30 mouse cellular contexts compared by ENCODE assay signal in genomic region chr2:131146193-131147042, GRCm38 (mm10). TPM values are rescaled to one million over a fixed set of nuclear protein-coding genes. Genes with fewer than 3 reads are reported as not detected.
DNase-seq lines count a peak whose midpoint lies in the region; ATAC-seq and TF ChIP-seq lines count a peak whose summit lies in the region.
"Had no signal": no experiment of that assay in that cellular context is flagged by ENCODE, and none has a peak within 500 bp of the region (broad histone marks: within the 10 kb centered on the region; RNA-seq: fewer than 3 reads in every experiment).

No protein-coding gene starts in this region.

- H3K9ac ChIP-seq in liver, embryonic 14.5 days (replicated peaks), result no peak overlapping the region
- H3K9ac ChIP-seq in liver, postnatal 0 days (replicated peaks), result no peak overlapping the region
- H3K9ac ChIP-seq: embryonic facial prominence, embryonic 15.5 days; intestine, embryonic 15.5 days; liver, embryonic 15.5 days had no signal

- no peak for TF ChIP-seq EP300 in liver, embryonic 14.5 days (IDR thresholded peaks at IDR 0.05; ENCODE audit: low read depth)
- no peak for TF ChIP-seq EP300 in liver, postnatal 0 days (IDR thresholded peaks at IDR 0.05; ENCODE audit: low read depth)

- 79% methylated on average over 21 of the region's 21 CpGs for WGBS in heart, embryonic 10.5 days
- WGBS in liver, embryonic 14.5 days (ENCODE audit: insufficient replicate concordance), result 79% methylated on average over 21 of the region's 21 CpGs
- WGBS in liver, postnatal 0 days (ENCODE audit: insufficient replicate concordance), result 79% methylated on average over 20 of the region's 21 CpGs

- H3K4me1 ChIP-seq in heart, embryonic 10.5 days, result peaks cover 51% of the 10 kb centered on the region
- H3K4me1 ChIP-seq in liver, embryonic 14.5 days (replicated peaks; ENCODE audit: control insufficient read depth in 2 of 2, insufficient read depth in 2 of 2, low read length in 1 of 2), result peaks cover 3 to 4% of the 10 kb centered on the region in 2 experiments; a peak in 3 of 4 replicates
- H3K4me1 ChIP-seq in liver, postnatal 0 days (ENCODE audit: insufficient read depth), result peaks cover 8% of the 10 kb centered on the region
- peaks cover 40% of the 10 kb centered on the region for H3K4me1 ChIP-seq in brown adipose tissue, adult 24 weeks (ENCODE audit: control insufficient read depth, insufficient read depth, insufficient read length, low read length)

- H3K4me2 ChIP-seq in liver, embryonic 14.5 days (ENCODE audit: low read depth), result no peak overlapping the region
- no peak overlapping the region for H3K4me2 ChIP-seq in liver, postnatal 0 days (ENCODE audit: low read depth, low read length)
- H3K4me2 ChIP-seq: embryonic facial prominence, embryonic 15.5 days; intestine, embryonic 15.5 days; liver, embryonic 15.5 days had no signal

- TF ChIP-seq CTCF in liver, embryonic 14.5 days (IDR thresholded peaks at IDR 0.05; ENCODE audit: low read depth), result peak; percentile 7; the same call in 1 of the 2 replicates
- no peak for TF ChIP-seq CTCF in liver, postnatal 0 days (IDR thresholded peaks at IDR 0.05; ENCODE audit: low read depth)

- H3K27me3 ChIP-seq in heart, embryonic 10.5 days (ENCODE audit: insufficient read depth, poor library complexity, severe bottlenecking), result peaks cover 8% of the 10 kb centered on the region
- H3K27me3 ChIP-seq in liver, embryonic 14.5 days (ENCODE audit: control insufficient read depth, insufficient read depth, low read length), result no peaks in the 10 kb centered on the region
- H3K27me3 ChIP-seq in liver, postnatal 0 days (ENCODE audit: insufficient read depth, low read length), result no peaks in the 10 kb centered on the region
- H3K27me3 ChIP-seq: embryonic facial prominence, embryonic 15.5 days; intestine, embryonic 15.5 days; liver, embryonic 15.5 days had no signal

- DNase-seq in heart, embryonic 10.5 days (ENCODE audit: low spot score), result peak; percentile 74
- no peak for DNase-seq in heart, adult 18-20 months
- DNase-seq in liver, embryonic 14.5 days (ENCODE audit: low read depth in 3 of 3, low spot score in 3 of 3), result no peak
- DNase-seq in liver, postnatal 0 days, result no peak
- peak; percentile 60 for DNase-seq in brain, adult 2 months (ENCODE audit: low read depth, low spot score)
- no peak for DNase-seq in embryo, embryonic 11 days
- DNase-seq: adrenal gland, adult 2 months; cerebellum, adult 9-10 months; gastrocnemius, postnatal 25 days; kidney, adult 8-10 months; kidney, postnatal 10 days; left cerebral cortex, postnatal 4 days; lung, postnatal 4 days; right cerebral cortex, postnatal 25 days had no signal

- peak overlapping the region; percentile 18; the same call in 1 of the 2 replicates for H3K27ac ChIP-seq in heart, embryonic 10.5 days
- H3K27ac ChIP-seq in liver, embryonic 14.5 days, result no peak overlapping the region
- no peak overlapping the region for H3K27ac ChIP-seq in liver, postnatal 0 days (ENCODE audit: low read depth)
- H3K27ac ChIP-seq in brown adipose tissue, adult 24 weeks (replicated peaks; ENCODE audit: low read depth, low read length), result peak overlapping the region; percentile 99; the same call in 1 of the 2 replicates
- H3K27ac ChIP-seq: embryonic facial prominence, embryonic 15.5 days; hindbrain, embryonic 10.5 days; intestine, embryonic 15.5 days; left cerebral cortex, adult 2 months; liver, embryonic 15.5 days; midbrain, embryonic 10.5 days had no signal

- no peak for ATAC-seq in liver, embryonic 14.5 days (ENCODE audit: insufficient read depth)
- no peak for ATAC-seq in liver, postnatal 0 days
- ATAC-seq: forebrain, embryonic 14.5 days; hindbrain, embryonic 16.5 days; intestine, embryonic 15.5 days had no signal

- no peak overlapping the region for H3K4me3 ChIP-seq in heart, embryonic 10.5 days
- no peak overlapping the region for H3K4me3 ChIP-seq in liver, embryonic 14.5 days (ENCODE audit: insufficient read depth in 1 of 2, low read depth in 2 of 2, low read length in 2 of 2)
- H3K4me3 ChIP-seq in liver, postnatal 0 days (ENCODE audit: low read depth, low read length), result no peak overlapping the region
- no peak overlapping the region for H3K4me3 ChIP-seq in brown adipose tissue, adult 24 weeks (ENCODE audit: insufficient read depth, low read depth, low read length)
- H3K4me3 ChIP-seq: embryonic facial prominence, embryonic 15.5 days; hindbrain, embryonic 10.5 days; intestine, embryonic 15.5 days; left cerebral cortex, adult 2 months; liver, embryonic 15.5 days; midbrain, embryonic 10.5 days had no signal

- peaks cover 88% of the 10 kb centered on the region for H3K36me3 ChIP-seq in heart, embryonic 10.5 days
- H3K36me3 ChIP-seq in liver, embryonic 14.5 days (replicated peaks; ENCODE audit: control insufficient read depth, insufficient read depth, low read depth), result peaks cover 72% of the 10 kb centered on the region
- H3K36me3 ChIP-seq in liver, postnatal 0 days (replicated peaks; ENCODE audit: insufficient read depth, low read length), result peaks cover 63% of the 10 kb centered on the region

- H3K9me3 ChIP-seq in heart, embryonic 10.5 days, result no peaks in the 10 kb centered on the region
- no peaks in the 10 kb centered on the region for H3K9me3 ChIP-seq in liver, embryonic 14.5 days (ENCODE audit: control insufficient read depth, low read length)
- H3K9me3 ChIP-seq in liver, postnatal 0 days (ENCODE audit: low read length), result no peaks in the 10 kb centered on the region
- H3K9me3 ChIP-seq: embryonic facial prominence, embryonic 15.5 days; hindbrain, embryonic 10.5 days; intestine, embryonic 15.5 days; liver, embryonic 15.5 days; midbrain, embryonic 10.5 days had no signal

RNA-seq across cellular contexts. Expression of gene Gm11037, which starts 13.1 kb away (rescaled TPM):
- not detected in 2 replicates for polyA plus RNA-seq in heart, embryonic 10.5 days (2016; fragmentation: Nextera tagmentation; extraction: Ambion mirVana)
- not detected for total RNA-seq in heart, adult 18-20 months (2021)
- not detected in 2 replicates for polyA plus RNA-seq in liver, embryonic 14.5 days (2012; rRNA removed)
- not detected in 2 replicates for polyA plus RNA-seq in liver, embryonic 14.5 days (2014; fragmentation: Nextera tagmentation; extraction: Ambion mirVana)
- not detected in 2 replicates for polyA plus RNA-seq in liver, postnatal 0 days (2015; fragmentation: Nextera tagmentation; extraction: Ambion mirVana)
- not detected in 2 replicates for polyA plus RNA-seq in brown adipose tissue, adult 24 weeks (2012; ENCODE audit: insufficient read depth, insufficient read length, missing spikeins)
- total RNA-seq: adrenal gland, adult 2 months; gastrocnemius, postnatal 25 days; layer of hippocampus, postnatal 10 days; left cerebral cortex, adult 2 months; left cerebral cortex, postnatal 4 days; MEL had no signal
- polyA plus RNA-seq: adrenal gland, adult 2 months; C2C12; embryonic facial prominence, embryonic 15.5 days; forebrain, embryonic 14.5 days; heart, embryonic 14.5 days; hindbrain, embryonic 10.5 days; hindbrain, embryonic 16.5 days; intestine, embryonic 15.5 days; liver, embryonic 15.5 days; lung, embryonic 16.5 days; midbrain, embryonic 10.5 days; spleen, adult 2 months; testis, adult 2 months had no signal

RNA-seq across cellular contexts. Expression of gene 1700037H04Rik, which starts 13.5 kb away (rescaled TPM):
- 82.6 and 86.0 TPM in 2 replicates for polyA plus RNA-seq in heart, embryonic 10.5 days (2016; fragmentation: Nextera tagmentation; extraction: Ambion mirVana)
- 10 to 100 TPM in 1 of 2 experiments, 1 to 10 TPM in 1; 9.7 to 17.7 TPM for total RNA-seq in heart, adult 18-20 months (2021)
- polyA plus RNA-seq in liver, embryonic 14.5 days (2012; rRNA removed), result 105 and 125 TPM in 2 replicates
- polyA plus RNA-seq in liver, embryonic 14.5 days (2014; fragmentation: Nextera tagmentation; extraction: Ambion mirVana), result 129 and 153 TPM in 2 replicates
- polyA plus RNA-seq in liver, postnatal 0 days (2015; fragmentation: Nextera tagmentation; extraction: Ambion mirVana), result 58.1 and 61.6 TPM in 2 replicates
- polyA plus RNA-seq in brown adipose tissue, adult 24 weeks (2012; ENCODE audit: insufficient read depth, insufficient read length, missing spikeins), result 426 and 428 TPM in 2 replicates

RNA-seq across cellular contexts. Expression of gene Hspa12b, which starts 19.3 kb away (rescaled TPM):
- polyA plus RNA-seq in heart, embryonic 10.5 days (2016; fragmentation: Nextera tagmentation; extraction: Ambion mirVana), result 10.0 and 10.8 TPM in 2 replicates
- 10 to 100 TPM; 30.6 to 30.7 TPM for total RNA-seq in heart, adult 18-20 months (2021)
- 1.6 and 2.1 TPM in 2 replicates for polyA plus RNA-seq in liver, embryonic 14.5 days (2012; rRNA removed)
- 0.71 and 0.76 TPM in 2 replicates for polyA plus RNA-seq in liver, embryonic 14.5 days (2014; fragmentation: Nextera tagmentation; extraction: Ambion mirVana)
- polyA plus RNA-seq in liver, postnatal 0 days (2015; fragmentation: Nextera tagmentation; extraction: Ambion mirVana), result 0.65 and 0.67 TPM in 2 replicates
- 7.0 and 9.6 TPM in 2 replicates for polyA plus RNA-seq in brown adipose tissue, adult 24 weeks (2012; ENCODE audit: insufficient read depth, insufficient read length, missing spikeins)

RNA-seq across cellular contexts. Expression of gene Cenpb, which starts 33.4 kb away (rescaled TPM):
- polyA plus RNA-seq in heart, embryonic 10.5 days (2016; fragmentation: Nextera tagmentation; extraction: Ambion mirVana), result 4.9 and 5.1 TPM in 2 replicates
- total RNA-seq in heart, adult 18-20 months (2021), result 10 to 100 TPM; 76.7 to 79.6 TPM
- 11.0 and 12.4 TPM in 2 replicates for polyA plus RNA-seq in liver, embryonic 14.5 days (2012; rRNA removed)
- 2.7 and 3.0 TPM in 2 replicates for polyA plus RNA-seq in liver, embryonic 14.5 days (2014; fragmentation: Nextera tagmentation; extraction: Ambion mirVana)
- 4.2 and 4.8 TPM in 2 replicates for polyA plus RNA-seq in liver, postnatal 0 days (2015; fragmentation: Nextera tagmentation; extraction: Ambion mirVana)
- polyA plus RNA-seq in brown adipose tissue, adult 24 weeks (2012; ENCODE audit: insufficient read depth, insufficient read length, missing spikeins), result 78.2 and 99.0 TPM in 2 replicates

RNA-seq across cellular contexts. Expression of gene Cdc25b, which starts 40.3 kb away (rescaled TPM):
- 27.8 and 35.9 TPM in 2 replicates for polyA plus RNA-seq in heart, embryonic 10.5 days (2016; fragmentation: Nextera tagmentation; extraction: Ambion mirVana)
- 1 to 10 TPM; 2.9 to 5.9 TPM for total RNA-seq in heart, adult 18-20 months (2021)
- 156 and 166 TPM in 2 replicates for polyA plus RNA-seq in liver, embryonic 14.5 days (2012; rRNA removed)
- 184 and 209 TPM in 2 replicates for polyA plus RNA-seq in liver, embryonic 14.5 days (2014; fragmentation: Nextera tagmentation; extraction: Ambion mirVana)
- polyA plus RNA-seq in liver, postnatal 0 days (2015; fragmentation: Nextera tagmentation; extraction: Ambion mirVana), result 67.6 and 77.7 TPM in 2 replicates
- 2.4 and 2.5 TPM in 2 replicates for polyA plus RNA-seq in brown adipose tissue, adult 24 weeks (2012; ENCODE audit: insufficient read depth, insufficient read length, missing spikeins)

Comparison
In these comparisons a context has a peak if more than half of its experiments do, and no peak if none do; other contexts are left out.
1. DNase-seq: peak in heart, embryonic 10.5 days (single experiment) and brain, adult 2 months (single experiment); none in heart, adult 18-20 months (0 of 2), liver, embryonic 14.5 days (0 of 3), liver, postnatal 0 days (single experiment) and embryo, embryonic 11 days (single experiment).
2. H3K27ac ChIP-seq: peak in heart, embryonic 10.5 days (single experiment) and brown adipose tissue, adult 24 weeks (single experiment); none in liver, embryonic 14.5 days (single experiment) and liver, postnatal 0 days (single experiment).